Comparison of ENCODE assay signal across 15 mouse cellular contexts in the genomic region with DNA sequence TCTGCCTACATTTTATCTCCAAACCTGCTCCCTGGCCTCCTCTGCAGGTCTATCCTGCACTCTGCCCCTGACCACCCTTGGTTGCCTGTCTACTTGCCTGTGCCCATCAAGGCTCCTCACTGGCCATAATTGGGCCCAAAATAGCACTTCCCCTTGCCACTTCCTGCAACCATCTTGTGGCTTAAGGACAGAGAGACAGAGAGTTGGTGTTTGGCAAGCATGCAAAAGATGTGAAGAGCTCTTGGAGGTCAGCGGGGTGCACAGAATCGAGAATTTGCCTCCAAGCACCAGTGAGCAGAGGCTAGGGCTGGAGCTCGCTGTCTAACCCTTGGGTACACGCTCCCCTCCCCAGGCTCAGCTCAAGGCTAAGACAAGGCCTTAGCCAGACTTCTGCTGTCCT. TPM values are rescaled to one million over a fixed set of nuclear protein-coding genes. Genes with fewer than 3 reads are reported as not detected.
A peak's percentile ranks its signal among the peaks of the same experiment; 100 is the strongest.
DNase-seq lines count a peak whose midpoint lies in the region; ATAC-seq and TF ChIP-seq lines count a peak whose summit lies in the region.
"Had no signal": no experiment of that assay in that cellular context is flagged by ENCODE, and none has a peak within 500 bp of the region (broad histone marks: within the 10 kb centered on the region; RNA-seq: fewer than 3 reads in every experiment).

No protein-coding gene starts in this region.

- peaks cover 6% of the 10 kb centered on the region for H3K36me3 ChIP-seq in heart, embryonic 11.5 days (ENCODE audit: control insufficient read depth, insufficient read depth, low read length)
- no peaks in the 10 kb centered on the region for H3K36me3 ChIP-seq in liver, embryonic 16.5 days (ENCODE audit: control insufficient read depth, insufficient read depth)
- peaks cover 12% of the 10 kb centered on the region; the same call in 1 of the 2 replicates for H3K36me3 ChIP-seq in stomach, embryonic 16.5 days (ENCODE audit: control insufficient read depth, insufficient read depth, low read length)

- TF ChIP-seq CTCF in lung, adult 2 months (IDR thresholded peaks at IDR 0.05; ENCODE audit: insufficient read depth, low read length): no peak

- H3K4me1 ChIP-seq in heart, embryonic 11.5 days (ENCODE audit: control insufficient read depth, insufficient read depth, low read length): peaks cover 8% of the 10 kb centered on the region
- H3K4me1 ChIP-seq in lung, adult 2 months (ENCODE audit: control insufficient read depth, insufficient read depth, low read length): peaks cover 3% of the 10 kb centered on the region
- peaks cover 12% of the 10 kb centered on the region for H3K4me1 ChIP-seq in liver, embryonic 16.5 days (ENCODE audit: control insufficient read depth, low read depth, low read length)
- no peaks in the 10 kb centered on the region for H3K4me1 ChIP-seq in stomach, embryonic 16.5 days (ENCODE audit: control insufficient read depth, insufficient read depth, low read length)
- H3K4me1 ChIP-seq: embryonic facial prominence, embryonic 12.5 days; neural tube, embryonic 12.5 days had no signal

- H3K27me3 ChIP-seq in heart, embryonic 11.5 days (ENCODE audit: control insufficient read depth, insufficient read depth, low read length): no peaks in the 10 kb centered on the region
- H3K27me3 ChIP-seq in liver, embryonic 16.5 days (ENCODE audit: control insufficient read depth, insufficient read depth, low read depth, low read length): no peaks in the 10 kb centered on the region
- H3K27me3 ChIP-seq in stomach, embryonic 16.5 days (ENCODE audit: control insufficient read depth, insufficient read depth, low read length): no peaks in the 10 kb centered on the region
- H3K27me3 ChIP-seq: embryonic facial prominence, embryonic 12.5 days; heart, embryonic 15.5 days; neural tube, embryonic 12.5 days had no signal

- no peaks in the 10 kb centered on the region for H3K9me3 ChIP-seq in heart, embryonic 11.5 days (replicated peaks; ENCODE audit: control insufficient read depth, low read length)
- H3K9me3 ChIP-seq in liver, embryonic 16.5 days (replicated peaks; ENCODE audit: control insufficient read depth, low read length): no peaks in the 10 kb centered on the region
- H3K9me3 ChIP-seq in stomach, embryonic 16.5 days (replicated peaks; ENCODE audit: control insufficient read depth, low read length): no peaks in the 10 kb centered on the region
- H3K9me3 ChIP-seq: embryonic facial prominence, embryonic 12.5 days; heart, embryonic 15.5 days; neural tube, embryonic 12.5 days had no signal

- DNase-seq in heart, adult 8-10 months (ENCODE audit: low spot score): no peak
- peak; percentile 60 for DNase-seq in lung, postnatal 36 days
- no peak for DNase-seq in lung, adult 2 months
- DNase-seq in testis, postnatal 14 days (ENCODE audit: low spot score): no peak
- DNase-seq in cerebellum, adult 8-10 months: no peak
- DNase-seq: adrenal gland, postnatal 14 days; cerebellum, adult 9-10 months; kidney, adult 8-10 months; layer of hippocampus, postnatal 36 days had no signal

- H3K4me2 ChIP-seq in heart, embryonic 11.5 days: no peak overlapping the region
- H3K4me2 ChIP-seq in liver, embryonic 16.5 days (ENCODE audit: low read depth, low read length): no peak overlapping the region
- H3K4me2 ChIP-seq in stomach, embryonic 16.5 days (ENCODE audit: low read depth, low read length): no peak overlapping the region
- H3K4me2 ChIP-seq: embryonic facial prominence, embryonic 12.5 days; heart, embryonic 15.5 days; neural tube, embryonic 12.5 days had no signal

- no peak for ATAC-seq in heart, embryonic 11.5 days (replicated peaks; ENCODE audit: insufficient number of reproducible peaks, low FRiP score, low TSS enrichment)
- no peak for ATAC-seq in liver, embryonic 16.5 days (ENCODE audit: low read depth)
- no peak for ATAC-seq in stomach, embryonic 16.5 days (ENCODE audit: insufficient read depth, low FRiP score)

- WGBS in heart, embryonic 11.5 days (ENCODE audit: insufficient replicate concordance): 50% methylated on average over 4 of the region's 4 CpGs
- WGBS in lung, adult 2 months: 54% methylated on average over 4 of the region's 4 CpGs
- 47% methylated on average over 4 of the region's 4 CpGs for WGBS in liver, embryonic 16.5 days (ENCODE audit: insufficient replicate concordance)
- 68% methylated on average over 4 of the region's 4 CpGs for WGBS in stomach, embryonic 16.5 days

- peak overlapping the region; percentile 29 for H3K9ac ChIP-seq in heart, embryonic 11.5 days (ENCODE audit: low read depth, low read length)
- no peak overlapping the region for H3K9ac ChIP-seq in liver, embryonic 16.5 days (ENCODE audit: low read depth, low read length)
- H3K9ac ChIP-seq in stomach, embryonic 16.5 days (ENCODE audit: low read length): no peak overlapping the region
- H3K9ac ChIP-seq: embryonic facial prominence, embryonic 12.5 days; heart, embryonic 15.5 days; neural tube, embryonic 12.5 days had no signal

- no peak overlapping the region for H3K27ac ChIP-seq in heart, embryonic 11.5 days (ENCODE audit: low read depth, low read length)
- H3K27ac ChIP-seq in liver, embryonic 16.5 days (ENCODE audit: low read length): peak overlapping the region; percentile 43
- H3K27ac ChIP-seq in stomach, embryonic 16.5 days (ENCODE audit: low read length): peak overlapping the region; percentile 35; the same call in 1 of the 2 replicates
- H3K27ac ChIP-seq: heart, embryonic 15.5 days; neural tube, embryonic 12.5 days had no signal

- TF ChIP-seq POLR2A in lung, adult 2 months (IDR thresholded peaks at IDR 0.05; ENCODE audit: borderline replicate concordance, extremely low read depth, low read depth, low read length): no peak

- no peak overlapping the region for H3K4me3 ChIP-seq in heart, embryonic 11.5 days (ENCODE audit: low read depth, low read length)
- H3K4me3 ChIP-seq in lung, adult 2 months (replicated peaks; ENCODE audit: extremely low read depth, low read depth, low read length): no peak overlapping the region
- H3K4me3 ChIP-seq in liver, embryonic 16.5 days (ENCODE audit: low read depth, low read length): no peak overlapping the region
- no peak overlapping the region for H3K4me3 ChIP-seq in stomach, embryonic 16.5 days (replicated peaks; ENCODE audit: low read length)
- H3K4me3 ChIP-seq: embryonic facial prominence, embryonic 12.5 days; heart, embryonic 15.5 days; neural tube, embryonic 12.5 days had no signal

RNA-seq across cellular contexts. Expression of gene Relt, which starts 5.3 kb away (rescaled TPM):
- 2.3 and 3.0 TPM in 2 replicates for polyA plus RNA-seq in heart, embryonic 11.5 days (2014; fragmentation: Nextera tagmentation; extraction: Ambion mirVana)
- 1 to 10 TPM; 3.8 to 4.1 (median 3.9) TPM for total RNA-seq in heart, adult 8-10 months (2022)
- polyA plus RNA-seq in lung, adult 2 months (2012; rRNA removed): 13.1 and 20.0 TPM in 2 replicates
- 15.8 and 16.3 TPM in 2 replicates for polyA plus RNA-seq in liver, embryonic 16.5 days (2015; fragmentation: Nextera tagmentation; extraction: Ambion mirVana)
- 3.3 and 4.0 TPM in 2 replicates for polyA plus RNA-seq in stomach, embryonic 16.5 days (2015; fragmentation: Nextera tagmentation; extraction: Ambion mirVana)
